Mouse (Mus musculus): ENCODE data around the gene Tcfl5.

- TF ChIP-seq CTCF (IDR thresholded peaks at IDR 0.05; ENCODE audit: control insufficient read depth, insufficient read depth, low read length) (no peak), POLR2A (IDR thresholded peaks at IDR 0.05; ENCODE audit: borderline replicate concordance, control insufficient read depth, low read depth, low read length) (no peak)
Observed at GRCm38 (mm10) chr2:180660521-180660920, 18.0 kb upstream of the Tcfl5 start.

Measured in bone marrow, adult 2 months (tissue).